Mouse (Mus musculus) hindbrain, embryonic 12.5 days (tissue): Measurements from ENCODE around the gene Ptpn14. TPM values are rescaled to one million over a fixed set of nuclear protein-coding genes. Genes with fewer than 3 reads are reported as not detected.

Experiments
- ATAC-seq: fragments of 200-750 bp; cut with Nextera tagmentation; 2 replicates; pipeline ENCODE4 v1.8.0; 2017; ENCODE audit warnings: moderate TSS enrichment; ENCODE audit not compliant: low FRiP score
- H3K27ac ChIP-seq: fragments of 300-500 bp; sonication (generic); 2 replicates; pipeline ENCODE4 v1.5.1; 2016; ENCODE audit warnings: mild to moderate bottlenecking
- H3K27me3 ChIP-seq: fragments of 300-500 bp; sonication (generic); 2 replicates; pipeline ENCODE4 v1.6.1; 2016; ENCODE audit warnings: mild to moderate bottlenecking
- H3K36me3 ChIP-seq: fragments of 300-500 bp; sonication (generic); 2 replicates; pipeline ENCODE4 v1.6.1; 2016; ENCODE audit warnings: mild to moderate bottlenecking
- H3K4me1 ChIP-seq: fragments of 300-500 bp; sonication (generic); 2 replicates; pipeline ENCODE4 v1.6.1; 2016
- H3K4me2 ChIP-seq: fragments of 300-500 bp; sonication (generic); replicated peaks from 2 replicates; pipeline ENCODE4 v1.6.1; 2016; ENCODE audit warnings: mild to moderate bottlenecking
- H3K4me3 ChIP-seq: fragments of 300-500 bp; sonication (generic); 2 replicates; pipeline ENCODE4 v1.5.1; 2016; ENCODE audit warnings: mild to moderate bottlenecking
- H3K9ac ChIP-seq: fragments of 300-500 bp; sonication (generic); 2 replicates; pipeline ENCODE4 v1.6.1; 2016; ENCODE audit warnings: mild to moderate bottlenecking, moderate library complexity
- H3K9me3 ChIP-seq: fragments of 300-500 bp; sonication (generic); replicated peaks from 2 replicates; pipeline ENCODE4 v1.6.1; 2016; ENCODE audit warnings: mild to moderate bottlenecking
- WGBS: fragments of 180-500 bp; shearing (Covaris S2); methylation state at CpG from one replicate; pipeline ENCODE4 v1.1.7; 2016; 5-methylcytosine and 5-hydroxymethylcytosine counted together
- polyA plus RNA-seq: library from polyadenylated mRNA; unstranded; fragments of >200 nt; fragmentation: Nextera tagmentation; extraction: Ambion mirVana; gene quantifications from 2 replicates; pipeline ENCODE4 v1.2.1, GENCODE M21; 2016

Ptpn14 gene
- polyA plus RNA-seq, 1 experiment from 2014 or later, result 7.6 TPM

DNA sequence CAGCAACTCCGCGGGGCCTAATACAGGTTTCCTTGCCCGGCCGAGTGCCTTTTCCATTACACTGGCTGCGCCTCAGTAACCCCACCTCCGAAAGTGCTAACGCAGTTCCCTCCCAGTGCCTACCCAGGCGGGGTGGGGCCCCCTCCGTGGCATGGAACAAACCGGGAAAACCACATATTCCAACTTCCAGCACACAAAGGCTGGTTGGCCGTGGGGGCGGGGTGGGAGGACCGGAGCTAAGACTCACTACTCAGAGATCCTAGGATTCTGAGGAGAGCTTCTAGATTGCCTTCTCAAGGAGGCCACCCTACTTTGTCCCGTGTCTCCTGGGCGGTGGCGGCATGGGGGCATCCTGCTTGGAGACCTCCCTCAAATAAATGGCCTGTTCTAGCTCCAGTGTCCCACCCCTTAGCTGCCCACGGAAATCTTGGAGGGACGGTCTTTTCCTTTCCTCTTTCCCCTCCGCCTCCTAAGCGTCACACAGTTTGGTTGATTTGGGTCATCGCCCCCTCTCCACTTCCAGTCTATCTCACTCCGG lies 653 bp upstream of the Ptpn14 start:
- H3K4me2 ChIP-seq, result peak overlapping the region; percentile 97
- WGBS, result 1% methylated on average over 22 of the region's 22 CpGs
- peak overlapping the region; percentile 71 for H3K9ac ChIP-seq
- peaks cover 36% of the 10 kb centered on the region for H3K4me1 ChIP-seq
- peak overlapping the region; percentile 81 for H3K27ac ChIP-seq
- peak; percentile 53 for ATAC-seq
- peaks cover 42% of the 10 kb centered on the region for H3K27me3 ChIP-seq
- peak overlapping the region; percentile 65 for H3K4me3 ChIP-seq
- no peaks in the 10 kb centered on the region for H3K36me3 ChIP-seq
- H3K9me3 ChIP-seq, result no peaks in the 10 kb centered on the region

GRCm38 (mm10) chr1:189728784-189729115 lies 682 bp downstream of the Ptpn14 start:
- peak overlapping the region; percentile 97 for H3K4me2 ChIP-seq
- H3K9me3 ChIP-seq, result no peaks in the 10 kb centered on the region
- peaks cover 42% of the 10 kb centered on the region for H3K27me3 ChIP-seq
- no peaks in the 10 kb centered on the region for H3K36me3 ChIP-seq
- H3K9ac ChIP-seq, result peak overlapping the region; percentile 71
- under 1% methylated on average over 15 of the region's 15 CpGs for WGBS
- peak overlapping the region; percentile 65 for H3K4me3 ChIP-seq
- H3K4me1 ChIP-seq, result peaks cover 36% of the 10 kb centered on the region
- H3K27ac ChIP-seq, result peak overlapping the region; percentile 81
- no peak for ATAC-seq

GRCm38 (mm10) chr1:189729141-189729815 lies 1.2 kb downstream of the Ptpn14 start:
- ATAC-seq, result no peak
- H3K36me3 ChIP-seq, result no peaks in the 10 kb centered on the region
- no peak overlapping the region for H3K27ac ChIP-seq
- peaks cover 42% of the 10 kb centered on the region for H3K27me3 ChIP-seq
- 7% methylated on average over 17 of the region's 17 CpGs for WGBS
- H3K9me3 ChIP-seq, result no peaks in the 10 kb centered on the region
- H3K4me1 ChIP-seq, result peaks cover 36% of the 10 kb centered on the region
- H3K4me2 ChIP-seq, result peak overlapping the region; percentile 97
- no peak overlapping the region for H3K9ac ChIP-seq
- peak overlapping the region; percentile 65 for H3K4me3 ChIP-seq

DNA sequence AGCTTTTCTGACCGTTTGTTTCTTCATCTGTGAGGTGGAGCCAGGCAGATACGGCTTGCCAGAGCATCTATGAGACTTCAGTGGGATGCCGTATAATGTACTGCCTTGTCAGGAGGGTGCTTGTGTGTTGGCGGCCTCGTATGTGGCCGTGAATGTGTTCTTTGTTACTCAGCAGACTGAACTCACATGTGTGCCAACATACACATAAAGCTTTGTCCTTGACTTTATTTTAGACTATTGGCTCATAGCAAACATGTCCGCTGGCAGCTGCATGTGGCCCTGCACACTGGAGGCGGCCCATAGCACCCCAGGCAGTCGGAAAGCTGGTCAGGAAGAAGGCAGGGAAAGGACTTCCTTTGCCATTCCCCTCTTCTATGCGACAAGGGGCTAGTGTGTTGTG lies 3.6 kb downstream of the Ptpn14 start:
- Histone ChIP-seq H3K4me3 (no peak overlapping the region), H3K4me2 (no peak overlapping the region), H3K27me3 (peaks cover 37% of the 10 kb centered on the region), H3K9ac (no peak overlapping the region), H3K27ac (peak overlapping the region; percentile 48; the same call in 1 of the 2 replicates), H3K36me3 (no peaks in the 10 kb centered on the region), H3K4me1 (peaks cover 29% of the 10 kb centered on the region), H3K9me3 (no peaks in the 10 kb centered on the region)
- ATAC-seq, result no peak
- WGBS, result 58% methylated on average over 10 of the region's 10 CpGs

DNA sequence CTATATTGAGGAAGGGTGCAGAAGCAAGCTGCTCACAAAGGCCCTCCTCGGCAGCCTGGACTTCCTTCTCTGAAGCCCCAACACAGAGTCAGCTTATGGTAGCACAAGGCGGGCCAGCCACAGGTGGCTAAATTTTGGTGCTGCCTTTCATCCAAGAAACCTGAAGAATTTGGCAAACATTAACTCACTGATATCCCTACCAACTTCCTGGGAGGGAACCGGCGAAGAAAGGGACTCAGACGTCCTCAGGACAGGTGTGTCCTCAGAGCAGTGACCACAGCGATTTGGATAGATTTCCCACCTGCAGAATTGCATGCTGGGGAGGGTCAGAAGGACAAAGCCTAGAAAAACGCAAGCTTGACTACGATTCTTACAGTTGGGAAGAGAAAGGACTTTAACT lies 4.1 kb downstream of the Ptpn14 start:
- Histone ChIP-seq H3K4me3 (no peak overlapping the region), H3K9ac (no peak overlapping the region), H3K27ac (peak overlapping the region; percentile 48; the same call in 1 of the 2 replicates), H3K9me3 (no peaks in the 10 kb centered on the region), H3K27me3 (peaks cover 35% of the 10 kb centered on the region), H3K4me2 (no peak overlapping the region), H3K4me1 (peaks cover 25% of the 10 kb centered on the region), H3K36me3 (no peaks in the 10 kb centered on the region)
- 77% methylated on average over 8 of the region's 8 CpGs for WGBS
- no peak for ATAC-seq

DNA sequence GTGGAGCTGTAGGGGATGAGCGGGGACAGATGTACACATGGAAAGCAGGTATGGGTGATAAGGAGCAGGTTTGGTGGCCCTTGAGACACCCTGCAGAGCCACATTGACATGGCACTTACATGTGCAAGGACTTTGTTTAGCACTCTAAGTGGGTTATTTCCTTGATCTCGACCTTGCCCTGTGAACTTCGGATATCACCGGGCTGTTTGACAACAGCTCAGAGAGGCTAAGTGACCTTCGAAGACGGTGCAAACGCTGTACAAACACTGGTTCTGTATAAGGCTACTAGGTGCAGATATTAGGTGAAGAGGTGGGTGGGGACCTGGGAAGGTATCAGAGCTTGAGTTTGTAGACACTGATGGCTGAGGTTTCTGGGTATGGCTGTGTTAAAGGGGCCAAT lies 12.0 kb downstream of the Ptpn14 start:
- Histone ChIP-seq H3K9me3 (no peaks in the 10 kb centered on the region), H3K4me2 (no peak overlapping the region), H3K27ac (no peak overlapping the region), H3K4me1 (peaks cover 6% of the 10 kb centered on the region), H3K36me3 (no peaks in the 10 kb centered on the region), H3K4me3 (no peak overlapping the region), H3K27me3 (no peaks in the 10 kb centered on the region), H3K9ac (no peak overlapping the region)
- ATAC-seq, result no peak
- WGBS, result 88% methylated on average over 7 of the region's 7 CpGs

GRCm38 (mm10) chr1:189742041-189742440 lies 14.0 kb downstream of the Ptpn14 start:
- 93% methylated on average over 5 of the region's 5 CpGs for WGBS

GRCm38 (mm10) chr1:189743136-189743535 lies 15.1 kb downstream of the Ptpn14 start:
- ATAC-seq, result no peak
- Histone ChIP-seq H3K4me2 (no peak overlapping the region), H3K9me3 (no peaks in the 10 kb centered on the region), H3K36me3 (no peaks in the 10 kb centered on the region), H3K4me3 (no peak overlapping the region), H3K27ac (no peak overlapping the region), H3K9ac (no peak overlapping the region), H3K27me3 (no peaks in the 10 kb centered on the region), H3K4me1 (peaks cover 8% of the 10 kb centered on the region)
- 93% methylated on average over 5 of the region's 5 CpGs for WGBS

More at GRCm38 (mm10) chr1:189742041-189742440, 14.0 kb downstream of the Ptpn14 start:
- H3K36me3 ChIP-seq, result no peaks in the 10 kb centered on the region
- H3K27me3 ChIP-seq, result no peaks in the 10 kb centered on the region
- H3K9ac ChIP-seq, result no peak overlapping the region
- ATAC-seq, result no peak
- no peak overlapping the region for H3K27ac ChIP-seq
- no peak overlapping the region for H3K4me2 ChIP-seq
- H3K4me3 ChIP-seq, result no peak overlapping the region
- peaks cover 9% of the 10 kb centered on the region for H3K4me1 ChIP-seq
- H3K9me3 ChIP-seq, result no peaks in the 10 kb centered on the region

GRCm38 (mm10) chr1:189744914-189745710 lies 17.0 kb downstream of the Ptpn14 start:
- Histone ChIP-seq H3K4me3 (no peak overlapping the region), H3K36me3 (no peaks in the 10 kb centered on the region), H3K27ac (no peak overlapping the region), H3K4me1 (peaks cover 6% of the 10 kb centered on the region), H3K9me3 (no peaks in the 10 kb centered on the region), H3K9ac (no peak overlapping the region), H3K4me2 (no peak overlapping the region), H3K27me3 (no peaks in the 10 kb centered on the region)
- no peak for ATAC-seq
- 62% methylated on average over 4 of the region's 4 CpGs for WGBS

- no peak for ATAC-seq
- H3K9ac ChIP-seq, result no peak overlapping the region
- peaks cover 6% of the 10 kb centered on the region for H3K4me1 ChIP-seq
- H3K9me3 ChIP-seq, result no peaks in the 10 kb centered on the region
- no peak overlapping the region for H3K4me3 ChIP-seq
- 85% methylated on average over 4 of the region's 4 CpGs for WGBS
- no peak overlapping the region for H3K27ac ChIP-seq
- H3K4me2 ChIP-seq, result no peak overlapping the region
- no peaks in the 10 kb centered on the region for H3K36me3 ChIP-seq
- no peaks in the 10 kb centered on the region for H3K27me3 ChIP-seq
These were observed 18.5 kb downstream of the Ptpn14 start for GRCm38 (mm10) chr1:189746520-189746919.

- Histone ChIP-seq H3K27ac (no peak overlapping the region), H3K4me1 (peaks cover 6% of the 10 kb centered on the region), H3K9me3 (no peaks in the 10 kb centered on the region), H3K36me3 (no peaks in the 10 kb centered on the region), H3K4me2 (no peak overlapping the region), H3K9ac (no peak overlapping the region), H3K4me3 (no peak overlapping the region), H3K27me3 (no peaks in the 10 kb centered on the region)
- WGBS, result 94% methylated on average over 4 of the region's 4 CpGs
- ATAC-seq, result no peak
These were observed 21.7 kb downstream of the Ptpn14 start for GRCm38 (mm10) chr1:189749789-189750188.

DNA sequence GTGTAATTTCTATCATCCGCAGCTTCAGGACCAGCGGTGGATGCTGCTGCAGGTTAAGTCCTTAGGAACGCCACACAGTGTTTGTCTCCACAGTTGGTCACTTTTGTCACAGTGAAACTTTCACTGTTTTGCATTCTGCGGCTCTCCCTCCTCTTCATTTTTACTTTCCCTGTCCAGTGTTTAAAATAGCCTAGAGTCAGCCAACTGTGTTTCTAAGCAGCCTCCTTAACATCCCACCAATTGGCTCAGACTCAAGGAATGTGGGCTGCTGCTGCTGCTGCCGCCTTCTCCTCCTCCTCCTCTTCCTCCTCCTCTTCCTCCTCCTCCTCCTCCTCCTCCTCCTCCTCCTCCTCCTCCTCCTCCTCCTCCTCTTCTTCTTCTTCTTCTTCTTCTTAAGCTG lies 22.2 kb downstream of the Ptpn14 start:
- no peak overlapping the region for H3K9ac ChIP-seq
- no peaks in the 10 kb centered on the region for H3K36me3 ChIP-seq
- H3K27ac ChIP-seq, result no peak overlapping the region
- no peak overlapping the region for H3K4me3 ChIP-seq
- H3K9me3 ChIP-seq, result no peaks in the 10 kb centered on the region
- H3K4me2 ChIP-seq, result no peak overlapping the region
- peaks cover 6% of the 10 kb centered on the region for H3K4me1 ChIP-seq
- 89% methylated on average over 5 of the region's 5 CpGs for WGBS
- no peaks in the 10 kb centered on the region for H3K27me3 ChIP-seq
- no peak for ATAC-seq
